Mouse (Mus musculus) adrenal gland, postnatal 10 days (tissue): ENCODE results near the gene Lpcat3. TPM values are rescaled to one million over a fixed set of nuclear protein-coding genes. Genes with fewer than 3 reads are reported as not detected.
A peak's percentile ranks its signal among the peaks of the same experiment; 100 is the strongest.
"Not testable (repeated sequence)": the region's sequence is repeated elsewhere in the genome, so short reads cannot be mapped to it uniquely, and the experiment has no call there.

Experiments used
- DNase-seq: peaks from one replicate; pipeline ENCODE4 v3.0.0; 2021; ENCODE audit warnings: mixed read lengths
- long read RNA-seq, 2 experiments: library from polyadenylated mRNA; stranded (forward); transcript quantifications; one replicate each; pipeline ENCODE4 v2.0.0; 2021
- total RNA-seq, 2 experiments: library from RNA; stranded (reverse); gene quantifications; 2 replicates each; pipeline ENCODE4 v1.2.3; 2021

Lpcat3 gene
- total RNA-seq: 10 to 100 TPM; 80.8 to 85.7 TPM
- long read RNA-seq, experiment 1, transcript Lpcat3-201 (13 exons, 2,281 nt): major isoform, 134 of 165 reads
- long read RNA-seq, experiment 1, partial matches to known transcripts: 13 of 165 reads
- long read RNA-seq, experiment 1, other reads (novel, unspliced or antisense): 17 of 165 reads
- long read RNA-seq, experiment 2, transcript Lpcat3-201 (13 exons, 2,281 nt): major isoform, 81 of 87 reads
- long read RNA-seq, experiment 2, partial matches to known transcripts: 0 of 87 reads
- long read RNA-seq, experiment 2, other reads (novel, unspliced or antisense): 6 of 87 reads

- peak; percentile 99 for DNase-seq
Measured at GRCm38 (mm10) chr6:124662477-124663423, at the start of gene Lpcat3. Gene Lpcat3, plus strand, starts transcription at chr6:124663027.

GRCm38 (mm10) chr6:124625612-124626011 is 37.2 kb upstream of the Lpcat3 start:
- DNase-seq: no peak

GRCm38 (mm10) chr6:124626184-124626583 is 36.6 kb upstream of the Lpcat3 start:
- DNase-seq: not testable (repeated sequence)

- no peak for DNase-seq
Measured at GRCm38 (mm10) chr6:124630763-124631162, 32.1 kb upstream of the Lpcat3 start.

- DNase-seq: not testable (repeated sequence)
Measured at GRCm38 (mm10) chr6:124635985-124636384, 26.8 kb upstream of the Lpcat3 start, which contains the start of gene C1s2. Gene C1s2, minus strand, starts transcription at chr6:124636085.

GRCm38 (mm10) chr6:124636858-124637460 is 25.9 kb upstream of the Lpcat3 start:
- DNase-seq: peak; percentile 34

GRCm38 (mm10) chr6:124640041-124640440 is 22.8 kb upstream of the Lpcat3 start:
- DNase-seq: peak; percentile 32

GRCm38 (mm10) chr6:124640997-124641396 is 21.8 kb upstream of the Lpcat3 start:
- DNase-seq: peak; percentile 86

- no peak for DNase-seq
Measured at GRCm38 (mm10) chr6:124646394-124646793, 16.4 kb upstream of the Lpcat3 start.

- DNase-seq: no peak
Measured at GRCm38 (mm10) chr6:124655893-124656292, 6.9 kb upstream of the Lpcat3 start.

GRCm38 (mm10) chr6:124658067-124658466 is 4.8 kb upstream of the Lpcat3 start:
- no peak for DNase-seq

GRCm38 (mm10) chr6:124661156-124661806 is 1.5 kb upstream of the Lpcat3 start:
- DNase-seq: no peak

- DNase-seq: no peak
Measured at GRCm38 (mm10) chr6:124661995-124662394, 832 bp upstream of the Lpcat3 start.

GRCm38 (mm10) chr6:124663424-124663795 is 583 bp downstream of the Lpcat3 start:
- no peak for DNase-seq

GRCm38 (mm10) chr6:124664256-124664655 is 1.4 kb downstream of the Lpcat3 start:
- no peak for DNase-seq

- DNase-seq: no peak
Measured at GRCm38 (mm10) chr6:124665011-124665410, 2.2 kb downstream of the Lpcat3 start.

- DNase-seq: no peak
Measured at GRCm38 (mm10) chr6:124669234-124669859, 6.5 kb downstream of the Lpcat3 start.

- no peak for DNase-seq
Measured at GRCm38 (mm10) chr6:124670281-124670900, 7.6 kb downstream of the Lpcat3 start.

- no peak for DNase-seq
Measured at GRCm38 (mm10) chr6:124672100-124672499, 9.3 kb downstream of the Lpcat3 start.

- DNase-seq: peak; percentile 67
Measured at GRCm38 (mm10) chr6:124673619-124674018, 10.8 kb downstream of the Lpcat3 start.

GRCm38 (mm10) chr6:124674591-124674990 is 11.8 kb downstream of the Lpcat3 start:
- DNase-seq: no peak
